Mouse (Mus musculus) neural tube, embryonic 13.5 days (tissue): ENCODE data around the gene Eml6. TPM values are rescaled to one million over a fixed set of nuclear protein-coding genes. Genes with fewer than 3 reads are reported as not detected.

ENCODE experiments used
- ATAC-seq: fragments of 200-750 bp; cut with Nextera tagmentation; 2 replicates; pipeline ENCODE4 v1.8.0; 2017; ENCODE audit warnings: low read depth, mild to moderate bottlenecking, moderate TSS enrichment, moderate library complexity
- H3K27ac ChIP-seq: fragments of 300-500 bp; sonication (generic); replicated peaks from 2 replicates; pipeline ENCODE4 v1.5.1; 2015; ENCODE audit warnings: moderate library complexity, mild to moderate bottlenecking, inconsistent platforms
- H3K27me3 ChIP-seq: fragments of 300-500 bp; sonication (generic); 2 replicates; pipeline ENCODE4 v1.6.1; 2015; ENCODE audit warnings: mild to moderate bottlenecking, inconsistent platforms
- H3K36me3 ChIP-seq: fragments of 300-500 bp; sonication (generic); 2 replicates; pipeline ENCODE4 v1.6.1; 2015; ENCODE audit warnings: mild to moderate bottlenecking, inconsistent platforms
- H3K4me1 ChIP-seq: fragments of 300-500 bp; sonication (generic); replicated peaks from 2 replicates; pipeline ENCODE4 v1.6.1; 2015; ENCODE audit warnings: inconsistent platforms
- H3K4me2 ChIP-seq: fragments of 300-500 bp; sonication (generic); 2 replicates; pipeline ENCODE4 v1.6.1; 2015; ENCODE audit warnings: inconsistent platforms, mild to moderate bottlenecking, moderate library complexity
- H3K4me3 ChIP-seq: fragments of 300-500 bp; sonication (generic); 2 replicates; pipeline ENCODE4 v1.5.1; 2015; ENCODE audit warnings: mild to moderate bottlenecking, inconsistent platforms
- H3K9ac ChIP-seq: fragments of 300-500 bp; sonication (generic); 2 replicates; pipeline ENCODE4 v1.6.1; 2015; ENCODE audit warnings: moderate library complexity, mild to moderate bottlenecking, inconsistent platforms
- H3K9me3 ChIP-seq: fragments of 300-500 bp; sonication (generic); 2 replicates; pipeline ENCODE4 v1.6.1; 2016; ENCODE audit warnings: inconsistent platforms
- WGBS: fragments of 180-500 bp; shearing (Covaris S2); methylation state at CpG from one replicate; pipeline ENCODE4 v1.1.7; 2015; 5-methylcytosine and 5-hydroxymethylcytosine counted together
- polyA plus RNA-seq: library from polyadenylated mRNA; unstranded; fragments of >200 nt; fragmentation: Nextera tagmentation; extraction: Ambion mirVana; gene quantifications from 2 replicates; pipeline ENCODE4 v1.2.1, GENCODE M21; 2015

Gene Eml6
- polyA plus RNA-seq, 1 experiment from 2014 or later, result 4.3 TPM

- Histone ChIP-seq H3K4me3 (peak overlapping the region; percentile 97), H3K4me1 (peaks cover 28% of the 10 kb centered on the region), H3K36me3 (peaks cover 4% of the 10 kb centered on the region; the same call in 1 of the 2 replicates), H3K4me2 (peak overlapping the region; percentile 71), H3K27ac (no peak overlapping the region), H3K9ac (no peak overlapping the region), H3K9me3 (no peaks in the 10 kb centered on the region), H3K27me3 (no peaks in the 10 kb centered on the region)
- ATAC-seq, result no peak
Measured at GRCm38 (mm10) chr11:29694754-29695153, 331.1 kb downstream of the Eml6 start.

GRCm38 (mm10) chr11:29693576-29694410, 332.0 kb downstream of the Eml6 start:
- peak; percentile 94 for ATAC-seq
- WGBS, result under 1% methylated on average over 52 of the region's 53 CpGs
- H3K27ac ChIP-seq, result peak overlapping the region; percentile 99

More at GRCm38 (mm10) chr11:29693576-29694410, 332.0 kb downstream of the Eml6 start:
- no peaks in the 10 kb centered on the region for H3K9me3 ChIP-seq
- peaks cover 4% of the 10 kb centered on the region; the same call in 1 of the 2 replicates for H3K36me3 ChIP-seq
- no peaks in the 10 kb centered on the region for H3K27me3 ChIP-seq
- peak overlapping the region; percentile 99 for H3K9ac ChIP-seq
- peaks cover 28% of the 10 kb centered on the region for H3K4me1 ChIP-seq
- peak overlapping the region; percentile 97 for H3K4me3 ChIP-seq
- peak overlapping the region; percentile 71 for H3K4me2 ChIP-seq

Other genes with a start within 250 kb of the Eml6 start
- gene 4931440F15Rik, start 200.4 kb downstream of the Eml6 start, polyA plus RNA-seq, result 0.36 and 0.43 TPM in 2 replicates
- gene Sptbn1, start 242.1 kb upstream of the Eml6 start, polyA plus RNA-seq, result 183 and 188 TPM in 2 replicates